Mouse (Mus musculus) intestine, postnatal 0 days (tissue): ENCODE data around the gene Ext2. TPM values are rescaled to one million over a fixed set of nuclear protein-coding genes. Genes with fewer than 3 reads are reported as not detected.

ENCODE experiments used
- ATAC-seq: fragments of 200-750 bp; cut with Nextera tagmentation; 2 replicates; pipeline ENCODE4 v1.8.0; 2017; ENCODE audit warnings: mild to moderate bottlenecking, moderate TSS enrichment, moderate library complexity
- H3K27ac ChIP-seq: fragments of 300-500 bp; sonication (generic); 2 replicates; pipeline ENCODE4 v1.5.1; 2014; ENCODE audit warnings: mild to moderate bottlenecking, low read depth, low read length, moderate library complexity
- H3K27me3 ChIP-seq: fragments of 300-500 bp; sonication (generic); replicated peaks from 2 replicates; pipeline ENCODE4 v1.6.1; 2014; ENCODE audit warnings: low read length, mixed read lengths; ENCODE audit not compliant: control insufficient read depth, insufficient read depth
- H3K36me3 ChIP-seq: fragments of 300-500 bp; sonication (generic); 2 replicates; pipeline ENCODE4 v1.6.1; 2014; ENCODE audit warnings: mild to moderate bottlenecking, moderate library complexity; ENCODE audit not compliant: control insufficient read depth, insufficient read depth
- H3K4me1 ChIP-seq: fragments of 300-500 bp; sonication (generic); replicated peaks from 2 replicates; pipeline ENCODE4 v1.6.1; 2014; ENCODE audit warnings: antibody characterized with exemption, low read length, mixed read lengths; ENCODE audit not compliant: control insufficient read depth, insufficient read depth
- H3K4me2 ChIP-seq: fragments of 300-500 bp; sonication (generic); replicated peaks from 2 replicates; pipeline ENCODE4 v1.6.1; 2014; ENCODE audit warnings: low read depth, mild to moderate bottlenecking, moderate library complexity
- H3K4me3 ChIP-seq: fragments of 300-500 bp; sonication (generic); 2 replicates; pipeline ENCODE4 v1.5.1; 2014; ENCODE audit warnings: low read depth, low read length
- H3K9ac ChIP-seq: fragments of 300-500 bp; sonication (generic); 2 replicates; pipeline ENCODE4 v1.6.1; 2014; ENCODE audit warnings: mild to moderate bottlenecking, low read depth, low read length
- H3K9me3 ChIP-seq: fragments of 300-500 bp; sonication (generic); 2 replicates; pipeline ENCODE4 v1.6.1; 2016; ENCODE audit warnings: mixed run types; ENCODE audit not compliant: control insufficient read depth
- CTCF ChIP-seq: sonication (generic); IDR thresholded peaks from 2 replicates; pipeline ENCODE4 v1.5.1; 2016; ENCODE audit warnings: low read depth, mild to moderate bottlenecking, control low read depth, antibody characterized with exemption, moderate library complexity
- WGBS: fragments of 180-500 bp; shearing (Covaris S2); extraction: QIAGEN DNeasy Blood & Tissue Kit; methylation state at CpG from one replicate; pipeline ENCODE4 v1.1.7; 2014; 5-methylcytosine and 5-hydroxymethylcytosine counted together
- polyA plus RNA-seq: library from polyadenylated mRNA; unstranded; fragments of >200 nt; fragmentation: Nextera tagmentation; extraction: Ambion mirVana; gene quantifications from 2 replicates; pipeline ENCODE4 v1.2.1, GENCODE M21; 2015

Ext2 gene
- polyA plus RNA-seq, 1 experiment from 2014 or later: 40.8 TPM

DNA sequence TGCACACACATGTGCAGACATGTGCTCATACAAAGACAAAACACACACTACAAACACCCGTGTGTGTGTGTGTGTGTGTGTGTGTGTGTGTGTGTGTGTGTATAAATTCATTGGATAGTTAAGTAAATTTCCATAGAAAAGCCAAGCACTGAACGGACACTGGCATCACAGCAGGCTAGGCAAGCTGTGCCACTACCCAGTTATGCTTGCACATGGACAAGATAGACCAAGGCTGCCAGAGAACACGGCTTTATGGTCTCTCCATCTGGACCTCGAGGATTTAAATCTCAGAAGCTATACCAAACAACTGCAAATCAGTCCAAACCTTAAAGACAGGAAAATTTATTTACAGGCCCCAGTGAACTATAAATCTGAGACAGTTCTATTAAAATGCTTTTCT, 40.2 kb downstream of the Ext2 start:
- Histone ChIP-seq H3K9ac (no peak overlapping the region), H3K27me3 (no peaks in the 10 kb centered on the region), H3K36me3 (0 out of 2 replicates have a peak, but pooled peaks cover under 1% of the 10 kb centered on the region), H3K9me3 (no peaks in the 10 kb centered on the region), H3K4me2 (no peak overlapping the region), H3K27ac (no peak overlapping the region), H3K4me3 (no peak overlapping the region), H3K4me1 (peaks cover 11% of the 10 kb centered on the region; the same call in 1 of the 2 replicates)
- ATAC-seq: no peak
- whole genome bisulfite sequencing: 74% methylated on average over 4 of the region's 4 CpGs
- no peak for TF ChIP-seq CTCF

DNA sequence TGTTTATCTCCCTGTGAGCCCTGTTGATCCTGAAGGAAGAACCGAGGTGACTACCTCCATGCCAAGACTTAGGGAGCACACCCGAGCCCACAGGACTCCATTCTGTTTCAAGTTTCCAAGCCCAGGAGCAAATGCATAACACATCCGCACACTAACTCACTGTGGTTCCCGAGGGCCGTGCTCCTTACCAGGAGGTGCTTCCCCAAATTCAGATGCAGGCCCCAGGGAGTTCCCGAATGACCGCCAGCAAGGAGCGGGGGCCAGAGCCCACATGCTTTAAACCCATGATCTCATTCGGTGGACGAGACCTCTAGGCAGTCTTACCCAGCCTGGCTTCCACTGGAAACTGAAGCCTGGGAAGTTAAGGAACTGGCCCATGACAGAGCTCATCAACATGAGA, 41.8 kb downstream of the Ext2 start:
- H3K27me3 ChIP-seq: no peaks in the 10 kb centered on the region
- ATAC-seq: no peak
- 85% methylated on average over 10 of the region's 10 CpGs for WGBS
- no peaks in the 10 kb centered on the region for H3K9me3 ChIP-seq
- no peak overlapping the region for H3K9ac ChIP-seq
- peaks cover 11% of the 10 kb centered on the region; the same call in 1 of the 2 replicates for H3K4me1 ChIP-seq
- H3K27ac ChIP-seq: no peak overlapping the region
- TF ChIP-seq CTCF: no peak
- no peak overlapping the region for H3K4me2 ChIP-seq
- no peaks in the 10 kb centered on the region for H3K36me3 ChIP-seq
- no peak overlapping the region for H3K4me3 ChIP-seq

DNA sequence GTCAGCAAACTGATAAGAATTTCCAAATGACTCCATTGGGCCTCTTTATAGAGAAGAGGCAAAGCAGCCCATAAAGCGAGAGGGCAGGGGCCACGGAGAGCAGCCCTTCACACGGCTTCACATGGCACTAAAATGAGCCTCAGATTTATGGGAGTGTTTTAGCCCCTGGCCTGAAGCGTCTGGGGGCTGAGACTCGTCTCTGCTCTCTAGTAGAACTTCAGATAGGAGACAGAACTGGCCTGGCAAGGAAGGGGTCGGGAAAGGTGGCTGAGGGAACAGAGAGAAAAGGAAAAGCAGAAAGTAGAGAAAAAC, 42.5 kb downstream of the Ext2 start:
- no peaks in the 10 kb centered on the region for H3K9me3 ChIP-seq
- no peak overlapping the region for H3K27ac ChIP-seq
- H3K4me1 ChIP-seq: peaks cover 11% of the 10 kb centered on the region; the same call in 1 of the 2 replicates
- no peak for TF ChIP-seq CTCF
- H3K27me3 ChIP-seq: no peaks in the 10 kb centered on the region
- H3K36me3 ChIP-seq: no peaks in the 10 kb centered on the region
- H3K9ac ChIP-seq: no peak overlapping the region
- WGBS: 23% methylated on average over 6 of the region's 6 CpGs
- H3K4me2 ChIP-seq: no peak overlapping the region; the same call in 1 of the 2 replicates
- H3K4me3 ChIP-seq: no peak overlapping the region
- no peak for ATAC-seq

DNA sequence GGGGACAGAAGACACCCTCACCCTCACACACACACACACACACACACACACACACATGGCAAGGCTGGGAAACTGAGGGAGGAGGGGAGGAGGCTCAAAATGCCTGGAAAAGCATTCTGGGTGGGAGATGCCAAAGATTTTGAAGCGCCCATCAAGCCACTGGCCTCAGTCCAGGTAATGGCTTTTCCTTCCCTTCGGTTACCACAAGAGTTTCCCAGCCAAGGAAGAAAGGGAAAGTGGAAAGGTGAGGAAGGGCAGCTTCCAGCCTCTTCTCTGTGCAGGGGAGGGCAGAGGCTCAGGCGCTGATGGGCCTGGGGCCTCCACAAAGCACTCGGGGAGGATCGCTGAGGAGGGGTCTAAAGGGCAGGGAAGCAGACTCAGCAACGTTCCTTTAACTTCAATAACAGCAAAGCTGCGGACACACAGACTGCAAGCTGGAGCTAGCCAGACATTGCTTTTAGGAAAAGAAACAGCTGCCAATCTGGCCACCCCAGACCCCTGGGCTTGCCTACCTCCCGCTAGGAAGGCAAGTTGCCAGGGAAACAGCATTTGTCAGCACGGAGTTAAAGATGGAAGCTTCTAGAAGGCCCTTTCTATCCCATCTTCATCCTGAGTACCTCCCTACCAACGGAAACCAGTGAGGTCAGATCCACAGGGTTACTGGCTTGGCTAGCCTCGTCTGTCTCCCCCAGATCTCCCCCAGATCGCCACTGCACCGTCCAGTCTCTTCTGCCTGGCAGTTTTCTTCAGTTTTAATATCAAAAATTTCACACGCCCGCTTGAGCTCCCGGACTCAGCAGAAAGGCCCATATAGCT, 43.1 kb downstream of the Ext2 start:
- ATAC-seq: no peak
- Histone ChIP-seq H3K27me3 (no peaks in the 10 kb centered on the region), H3K36me3 (no peaks in the 10 kb centered on the region), H3K27ac (no peak overlapping the region), H3K4me3 (no peak overlapping the region), H3K9me3 (no peaks in the 10 kb centered on the region), H3K4me2 (no peak overlapping the region; the same call in 1 of the 2 replicates), H3K9ac (no peak overlapping the region), H3K4me1 (peaks cover 11% of the 10 kb centered on the region; the same call in 1 of the 2 replicates)
- WGBS: 37% methylated on average over 16 of the region's 16 CpGs
- no peak for TF ChIP-seq CTCF

DNA sequence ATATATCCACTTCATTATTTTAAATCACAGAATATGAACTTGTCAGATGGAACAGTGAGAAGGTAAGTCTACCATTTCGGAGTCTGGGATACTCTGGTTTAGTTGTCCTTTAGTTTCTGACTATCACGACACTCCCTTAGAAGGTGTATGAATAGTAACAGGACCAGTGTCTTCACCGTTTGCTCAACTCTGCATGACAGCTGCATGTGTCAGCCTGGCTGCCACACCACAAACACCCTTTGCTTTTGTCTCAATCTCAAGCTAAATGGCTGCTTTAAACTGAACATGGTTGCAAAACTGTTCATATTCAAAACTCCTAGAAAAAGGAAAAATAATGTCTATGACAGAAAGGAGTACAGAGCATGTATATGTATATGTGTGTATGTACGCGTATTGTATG, 43.8 kb downstream of the Ext2 start:
- no peak for ATAC-seq
- Histone ChIP-seq H3K4me3 (no peak overlapping the region), H3K9ac (no peak overlapping the region), H3K4me1 (peaks cover 11% of the 10 kb centered on the region; the same call in 1 of the 2 replicates), H3K36me3 (no peaks in the 10 kb centered on the region), H3K27ac (no peak overlapping the region), H3K4me2 (no peak overlapping the region), H3K9me3 (no peaks in the 10 kb centered on the region), H3K27me3 (no peaks in the 10 kb centered on the region)
- WGBS: 90% methylated on average over 5 of the region's 5 CpGs
- no peak for TF ChIP-seq CTCF

DNA sequence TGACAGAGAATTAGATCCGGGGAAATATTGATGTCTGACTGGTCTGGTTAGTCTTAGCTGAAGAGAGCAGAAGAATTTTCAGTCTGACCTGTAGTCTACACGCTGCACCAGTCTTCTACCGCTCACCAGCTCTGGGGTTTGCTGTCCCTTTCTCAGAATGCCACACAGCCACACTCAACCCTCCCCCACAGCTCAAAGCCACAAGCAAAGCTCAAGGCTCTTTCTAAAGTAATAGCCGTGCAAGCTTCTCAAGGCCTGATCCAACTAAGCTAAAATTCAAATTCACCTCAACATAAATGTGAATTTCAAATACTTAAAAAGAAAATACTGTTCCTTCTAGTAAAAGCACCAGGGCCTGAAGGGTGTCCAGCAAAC, 45.3 kb downstream of the Ext2 start:
- peaks cover 11% of the 10 kb centered on the region; the same call in 1 of the 2 replicates for H3K4me1 ChIP-seq
- TF ChIP-seq CTCF: no peak

More for the DNA sequence above, 45.3 kb downstream of the Ext2 start:
- H3K4me3 ChIP-seq: no peak overlapping the region
- WGBS: 91% methylated on average over 4 of the region's 4 CpGs
- H3K9ac ChIP-seq: no peak overlapping the region
- H3K9me3 ChIP-seq: no peaks in the 10 kb centered on the region
- no peak overlapping the region for H3K4me2 ChIP-seq
- no peak overlapping the region for H3K27ac ChIP-seq
- no peaks in the 10 kb centered on the region for H3K36me3 ChIP-seq
- no peaks in the 10 kb centered on the region for H3K27me3 ChIP-seq
- ATAC-seq: no peak
